Mouse (Mus musculus) leukemia stem cell, adult 10-12 weeks (primary cell): ENCODE measurements around the gene Ube2v1. TPM values are rescaled to one million over a fixed set of nuclear protein-coding genes. Genes with fewer than 3 reads are reported as not detected.

Source experiments
- polyA plus RNA-seq: library from polyadenylated mRNA; stranded (reverse); fragments of >175 nt; gene quantifications from 2 replicates; pipeline ENCODE4 v1.2.3, GENCODE M21; 2012; ENCODE audit warnings: low replicate concordance

Gene Ube2v1
- polyA plus RNA-seq, result 132 and 291 TPM in 2 replicates

GRCm38 (mm10) chr2:167631591-167632448 lies at the start of gene Ube2v1:
Gene Ube2v1, minus strand, starts transcription at chr2:167632095.

GRCm38 (mm10) chr2:167661270-167662203 lies 29.6 kb upstream of the Ube2v1 start, which contains the start of gene Gm20431:
Gene Gm20431, minus strand, starts transcription at chr2:167661496.

Other genes with a start within 250 kb of the Ube2v1 start
- 6.1 and 28.2 TPM in 2 replicates for gene Slc9a8, start 210.4 kb downstream of the Ube2v1 start, polyA plus RNA-seq
- 18.3 and 25.0 TPM in 2 replicates for gene Rnf114, start 139.4 kb downstream of the Ube2v1 start, polyA plus RNA-seq
- gene Spata2, start 139.2 kb downstream of the Ube2v1 start, polyA plus RNA-seq, result 24.2 and 37.0 TPM in 2 replicates
- gene Snai1, start 93.9 kb downstream of the Ube2v1 start, polyA plus RNA-seq, result 1.8 and 2.9 TPM in 2 replicates
- not detected in 2 replicates for gene Gm20431, start 29.4 kb upstream of the Ube2v1 start, polyA plus RNA-seq
- 69.7 and 200 TPM in 2 replicates for gene Cebpb, start 56.8 kb upstream of the Ube2v1 start, polyA plus RNA-seq
- 94.0 and 95.1 TPM in 2 replicates for gene Tmem189, start 57.7 kb upstream of the Ube2v1 start, polyA plus RNA-seq